Mouse (Mus musculus) E14TG2a.4 (cell line): ENCODE results near the gene Pik3cd.

Experiments used
- H3K27me3 ChIP-seq: 2 replicates; pipeline ENCODE4 v1.6.1; 2014; ENCODE audit warnings: low read length, control low read depth; ENCODE audit not compliant: insufficient read depth
- H3K36me3 ChIP-seq: 2 replicates; pipeline ENCODE4 v1.6.1; 2014; ENCODE audit warnings: low read length, control low read depth; ENCODE audit not compliant: insufficient read depth
- H3K4me1 ChIP-seq: replicated peaks from 2 replicates; pipeline ENCODE4 v1.6.1; 2014; ENCODE audit warnings: low read depth, low read length, control low read depth
- H3K4me3 ChIP-seq: replicated peaks from 2 replicates; pipeline ENCODE4 v1.5.1; 2014; ENCODE audit warnings: mild to moderate bottlenecking, low read length
- H3K9me3 ChIP-seq: 2 replicates; pipeline ENCODE4 v1.6.1; 2014; ENCODE audit warnings: low read length, control low read depth
- CTCF ChIP-seq: conservative IDR thresholded peaks from 2 replicates; pipeline ENCODE4 v1.5.1; 2014; ENCODE audit warnings: low read length
- NANOG ChIP-seq: IDR thresholded peaks from 2 replicates; pipeline ENCODE4 v1.6.1; 2014; ENCODE audit warnings: borderline replicate concordance, low read length, mixed read lengths
- POU5F1 ChIP-seq: IDR thresholded peaks from 2 replicates; pipeline ENCODE4 v1.6.1; 2014; ENCODE audit warnings: low read length, borderline replicate concordance

The Pik3cd gene

GRCm38 (mm10) chr4:149689822-149690700 is 12.3 kb downstream of the Pik3cd start:
- Histone ChIP-seq H3K4me1 (peaks cover 42% of the 10 kb centered on the region), H3K36me3 (no peaks in the 10 kb centered on the region), H3K4me3 (no peak overlapping the region), H3K9me3 (no peaks in the 10 kb centered on the region), H3K27me3 (peaks cover 42% of the 10 kb centered on the region)
- TF ChIP-seq POU5F1 = no peak
- TF ChIP-seq CTCF = no peak
- peak; percentile 16; the same call in 1 of the 2 replicates for TF ChIP-seq NANOG

- H3K36me3 ChIP-seq = no peaks in the 10 kb centered on the region
- H3K27me3 ChIP-seq = peaks cover 47% of the 10 kb centered on the region
- peak overlapping the region; percentile 46 for H3K4me3 ChIP-seq
Observed at GRCm38 (mm10) chr4:149688861-149689260, 13.5 kb downstream of the Pik3cd start.

GRCm38 (mm10) chr4:149684841-149685623 is 17.3 kb downstream of the Pik3cd start:
- Histone ChIP-seq H3K27me3 (peaks cover 33% of the 10 kb centered on the region), H3K36me3 (no peaks in the 10 kb centered on the region), H3K4me1 (peaks cover 67% of the 10 kb centered on the region), H3K4me3 (no peak overlapping the region), H3K9me3 (no peaks in the 10 kb centered on the region)
- TF ChIP-seq NANOG (no peak), CTCF (no peak), POU5F1 (no peak)

More at GRCm38 (mm10) chr4:149688861-149689260, 13.5 kb downstream of the Pik3cd start:
- peaks cover 54% of the 10 kb centered on the region for H3K4me1 ChIP-seq
- no peaks in the 10 kb centered on the region for H3K9me3 ChIP-seq
- no peak for TF ChIP-seq NANOG
- no peak for TF ChIP-seq POU5F1
- no peak for TF ChIP-seq CTCF

GRCm38 (mm10) chr4:149683875-149684274 is 18.5 kb downstream of the Pik3cd start:
- no peaks in the 10 kb centered on the region for H3K36me3 ChIP-seq
- no peak overlapping the region for H3K4me3 ChIP-seq
- no peaks in the 10 kb centered on the region for H3K9me3 ChIP-seq
- H3K4me1 ChIP-seq = peaks cover 70% of the 10 kb centered on the region
- no peak for TF ChIP-seq CTCF
- peak; percentile 92 for TF ChIP-seq NANOG
- no peak for TF ChIP-seq POU5F1
- H3K27me3 ChIP-seq = peaks cover 32% of the 10 kb centered on the region

- H3K27me3 ChIP-seq = peaks cover 27% of the 10 kb centered on the region
- no peak overlapping the region for H3K4me3 ChIP-seq
- H3K4me1 ChIP-seq = peaks cover 78% of the 10 kb centered on the region
- H3K9me3 ChIP-seq = no peaks in the 10 kb centered on the region
- TF ChIP-seq NANOG (no peak), POU5F1 (no peak), CTCF (no peak)
- no peaks in the 10 kb centered on the region for H3K36me3 ChIP-seq
Observed at GRCm38 (mm10) chr4:149679056-149679770, 23.2 kb downstream of the Pik3cd start.

GRCm38 (mm10) chr4:149678006-149678405 is 24.4 kb downstream of the Pik3cd start:
- TF ChIP-seq POU5F1 = no peak
- no peak for TF ChIP-seq CTCF
- no peak for TF ChIP-seq NANOG

GRCm38 (mm10) chr4:149675378-149676261 is 26.8 kb downstream of the Pik3cd start:
- peaks cover 36% of the 10 kb centered on the region for H3K27me3 ChIP-seq
- TF ChIP-seq NANOG (no peak), CTCF (no peak), POU5F1 (no peak)
- H3K4me1 ChIP-seq = peaks cover 64% of the 10 kb centered on the region
- no peaks in the 10 kb centered on the region for H3K36me3 ChIP-seq
- peak overlapping the region; percentile 84 for H3K4me3 ChIP-seq
- H3K9me3 ChIP-seq = no peaks in the 10 kb centered on the region

More at GRCm38 (mm10) chr4:149678006-149678405, 24.4 kb downstream of the Pik3cd start:
- no peak overlapping the region for H3K4me3 ChIP-seq
- peaks cover 70% of the 10 kb centered on the region for H3K4me1 ChIP-seq
- peaks cover 36% of the 10 kb centered on the region for H3K27me3 ChIP-seq
- H3K36me3 ChIP-seq = no peaks in the 10 kb centered on the region
- no peaks in the 10 kb centered on the region for H3K9me3 ChIP-seq
